Mouse (Mus musculus): ENCODE results near the gene Fa2h.

DNA sequence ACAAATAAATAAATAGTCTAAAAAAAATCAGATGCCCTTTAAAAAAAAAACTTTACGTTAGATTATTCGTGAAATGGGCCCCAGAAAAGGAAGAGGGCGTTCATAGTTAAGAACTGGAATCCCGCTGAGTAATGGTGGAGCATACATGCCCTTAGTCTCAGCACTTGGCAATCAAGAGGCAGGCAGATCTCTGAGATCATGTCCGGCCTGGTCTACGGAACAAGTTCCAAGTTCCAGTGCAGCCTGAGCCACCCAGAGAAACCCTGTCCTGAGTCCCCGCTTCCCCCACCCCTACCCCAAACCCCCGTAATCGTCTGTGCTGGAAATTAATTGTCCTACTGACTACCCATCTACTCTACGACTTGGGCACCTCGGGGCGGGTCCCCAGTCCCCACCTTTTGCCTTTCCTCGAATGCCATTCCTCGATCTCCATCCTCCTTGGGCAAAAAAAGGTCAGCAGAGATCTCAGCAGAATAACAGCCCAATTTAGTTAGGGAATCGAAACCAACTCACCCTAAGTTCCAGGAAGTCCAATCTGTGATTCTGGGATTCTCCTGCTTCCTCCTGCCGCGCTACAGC is 56.2 kb downstream of the Fa2h start:
- no peak for TF ChIP-seq CTCF (IDR thresholded peaks at IDR 0.05)
- no peak for TF ChIP-seq EP300 (IDR thresholded peaks at IDR 0.05)
